Mouse (Mus musculus): ENCODE data around the gene Clec11a. TPM values are rescaled to one million over a fixed set of nuclear protein-coding genes. Genes with fewer than 3 reads are reported as not detected.

Gene Clec11a
- total and polyA plus RNA-seq, 3 experiments = 0.33 to 0.39 TPM; not detected in 1

- no peak overlapping the region for H3K4me3 ChIP-seq (ENCODE audit: control insufficient read depth in 1 of 2, insufficient read depth in 1 of 2, low read depth in 2 of 2, low read length in 2 of 2)
- TF ChIP-seq RCOR1 (IDR thresholded peaks at IDR 0.05; ENCODE audit: low read depth, low read length) = no peak
- TF ChIP-seq TCF12 (IDR thresholded peaks at IDR 0.05; ENCODE audit: low read depth, low read length) = no peak
- TF ChIP-seq POLR2A (IDR thresholded peaks at IDR 0.05; ENCODE audit: control insufficient read depth in 1 of 2, insufficient read depth in 1 of 2, low read depth in 1 of 2, low read length in 2 of 2, poor library complexity in 1 of 2) = no peak
- no peak for TF ChIP-seq CHD1 (IDR thresholded peaks at IDR 0.05; ENCODE audit: low read depth, low read length)
- TF ChIP-seq NELFE (IDR thresholded peaks at IDR 0.05; ENCODE audit: low read depth, low read length) = no peak
- TF ChIP-seq MXI1 (IDR thresholded peaks at IDR 0.05; ENCODE audit: low read depth, low read length) = no peak
- no peak for TF ChIP-seq MEF2A (IDR thresholded peaks at IDR 0.05; ENCODE audit: extremely low read depth, insufficient replicate concordance, low read depth, low read length, poor library complexity, severe bottlenecking)
- no peak for TF ChIP-seq MYB (IDR thresholded peaks at IDR 0.05; ENCODE audit: low read depth, low read length)
- TF ChIP-seq EP300 (IDR thresholded peaks at IDR 0.05; ENCODE audit: low read depth in 1 of 2, low read length in 2 of 2) = no peak
- no peak for TF ChIP-seq CHD2 (IDR thresholded peaks at IDR 0.05; ENCODE audit: low read length)
- TF ChIP-seq E2F4 (IDR thresholded peaks at IDR 0.05; ENCODE audit: borderline replicate concordance, low read depth, low read length) = no peak
- no peak for TF ChIP-seq BHLHE40 (IDR thresholded peaks at IDR 0.05; ENCODE audit: borderline replicate concordance, low read depth, low read length)
- no peak for TF ChIP-seq USF1 (IDR thresholded peaks at IDR 0.05; ENCODE audit: low read depth, low read length)
- TF ChIP-seq KAT2A (conservative IDR thresholded peaks at IDR 0.05; ENCODE audit: low read depth, low read length) = no peak
- TF ChIP-seq ETS1 (IDR thresholded peaks at IDR 0.05; ENCODE audit: low read depth, low read length) = no peak
- TF ChIP-seq USF2 (IDR thresholded peaks at IDR 0.05; ENCODE audit: borderline replicate concordance in 1 of 2, insufficient read depth in 1 of 2, low read depth in 1 of 2, low read length in 2 of 2) = no peak
- no peak for TF ChIP-seq ZMIZ1 (IDR thresholded peaks at IDR 0.05; ENCODE audit: low read depth, low read length)
- no peak for TF ChIP-seq MAFK (IDR thresholded peaks at IDR 0.05; ENCODE audit: borderline replicate concordance, low read depth, low read length)
- H3K27me3 ChIP-seq (ENCODE audit: control insufficient read depth in 1 of 2, insufficient read depth in 2 of 2, low read length in 2 of 2) = no peaks in the 10 kb centered on the region
- 0 out of 4 replicates have a peak, but pooled peaks cover 0 to 2% of the 10 kb centered on the region in 2 experiments for H3K36me3 ChIP-seq (ENCODE audit: control insufficient read depth in 1 of 2, insufficient read depth in 2 of 2, low read length in 2 of 2)
- no peak overlapping the region for H3K27ac ChIP-seq (ENCODE audit: control insufficient read depth, low read depth, low read length)
- no peaks in the 10 kb centered on the region for H3K79me2 ChIP-seq (ENCODE audit: control insufficient read depth, insufficient read depth, low read length, poor library complexity)
- H3K4me1 ChIP-seq (ENCODE audit: control insufficient read depth in 1 of 2, insufficient read depth in 2 of 2, low read length in 2 of 2) = peaks cover 0 to 13% of the 10 kb centered on the region in 2 experiments; a peak in 2 of 4 replicates
- H3K9me3 ChIP-seq (replicated peaks; ENCODE audit: insufficient read depth, low read length) = no peaks in the 10 kb centered on the region
- H3K9ac ChIP-seq (ENCODE audit: control insufficient read depth, low read depth, low read length, poor library complexity, severe bottlenecking) = no peak overlapping the region
- DNase-seq (ENCODE audit: low read depth, low spot score) = no peak
Measured at GRCm38 (mm10) chr7:44351881-44352749, 45.4 kb upstream of the Clec11a start.

All from MEL (cell line).